Mouse (Mus musculus) regulatory T cell (primary cell): ENCODE measurements around the gene Cacna1c.

Source experiments
- in situ Hi-C: fragments of 300-600 bp; cut with MboI, MseI; formaldehyde crosslinking; loops from one replicate; pipeline ENCODE4 v1.15.1; 2025; ENCODE audit warnings: high pct_unique_total_duplicates

Cacna1c gene

GRCm38 (mm10) chr6:119102936-119103335 lies 93.3 kb downstream of the Cacna1c start:
- in situ Hi-C loops: loop anchor here (5.0 kb wide), 1 partner anchor 181 kb away; no protein-coding TSS in a partner anchor

- in situ Hi-C loops: loop anchor here (5.0 kb wide), 1 partner anchor 343 kb away; no protein-coding TSS in a partner anchor
Measured at GRCm38 (mm10) chr6:119099333-119099732, 96.9 kb downstream of the Cacna1c start.

GRCm38 (mm10) chr6:119096481-119096880 lies 99.7 kb downstream of the Cacna1c start:
- in situ Hi-C loops: loop anchor here (5.0 kb wide), 1 partner anchor 346 kb away; no protein-coding TSS in a partner anchor

- in situ Hi-C loops: loop anchor here (5.0 kb wide), 1 partner anchor 347 kb away; no protein-coding TSS in a partner anchor
Measured at GRCm38 (mm10) chr6:119095081-119095480, 101.1 kb downstream of the Cacna1c start.

- in situ Hi-C loops: no loop called here
Measured at GRCm38 (mm10) chr6:119089173-119089572, 107.0 kb downstream of the Cacna1c start.

GRCm38 (mm10) chr6:119088381-119088780 lies 107.8 kb downstream of the Cacna1c start:
- in situ Hi-C loops: no loop called here

- in situ Hi-C loops: no loop called here
Measured at GRCm38 (mm10) chr6:119087919-119088318, 108.3 kb downstream of the Cacna1c start.

GRCm38 (mm10) chr6:119085789-119086188 lies 110.4 kb downstream of the Cacna1c start:
- in situ Hi-C loops: no loop called here

GRCm38 (mm10) chr6:119084532-119084931 lies 111.7 kb downstream of the Cacna1c start:
- in situ Hi-C loops: no loop called here

GRCm38 (mm10) chr6:119083559-119083958 lies 112.7 kb downstream of the Cacna1c start:
- in situ Hi-C loops: no loop called here

GRCm38 (mm10) chr6:119082662-119083061 lies 113.6 kb downstream of the Cacna1c start:
- in situ Hi-C loops: no loop called here

GRCm38 (mm10) chr6:119081650-119082049 lies 114.6 kb downstream of the Cacna1c start:
- in situ Hi-C loops: no loop called here

- in situ Hi-C loops: no loop called here
Measured at GRCm38 (mm10) chr6:119079626-119080025, 116.6 kb downstream of the Cacna1c start.

- in situ Hi-C loops: no loop called here
Measured at GRCm38 (mm10) chr6:119078912-119079311, 117.3 kb downstream of the Cacna1c start.

GRCm38 (mm10) chr6:119077231-119077630 lies 119.0 kb downstream of the Cacna1c start:
- in situ Hi-C loops: no loop called here

GRCm38 (mm10) chr6:119073419-119074071 lies 122.7 kb downstream of the Cacna1c start:
- in situ Hi-C loops: no loop called here

GRCm38 (mm10) chr6:119072772-119073171 lies 123.4 kb downstream of the Cacna1c start:
- in situ Hi-C loops: no loop called here

- in situ Hi-C loops: no loop called here
Measured at GRCm38 (mm10) chr6:119070771-119071170, 125.4 kb downstream of the Cacna1c start.

- in situ Hi-C loops: no loop called here
Measured at GRCm38 (mm10) chr6:119070351-119070750, 125.9 kb downstream of the Cacna1c start.

GRCm38 (mm10) chr6:119069145-119069544 lies 127.1 kb downstream of the Cacna1c start:
- in situ Hi-C loops: no loop called here

- in situ Hi-C loops: no loop called here
Measured at GRCm38 (mm10) chr6:119068650-119069049, 127.6 kb downstream of the Cacna1c start.

- in situ Hi-C loops: no loop called here
Measured at GRCm38 (mm10) chr6:119064961-119065360, 131.3 kb downstream of the Cacna1c start.

GRCm38 (mm10) chr6:119064430-119064829 lies 131.8 kb downstream of the Cacna1c start:
- in situ Hi-C loops: no loop called here
